Mouse (Mus musculus): ENCODE data around the gene Grik1. TPM values are rescaled to one million over a fixed set of nuclear protein-coding genes. Genes with fewer than 3 reads are reported as not detected.
A peak's percentile ranks its signal among the peaks of the same experiment; 100 is the strongest.

The Grik1 gene
- polyA plus RNA-seq, 1 experiment from 2014 or later = 39.0 TPM

DNA sequence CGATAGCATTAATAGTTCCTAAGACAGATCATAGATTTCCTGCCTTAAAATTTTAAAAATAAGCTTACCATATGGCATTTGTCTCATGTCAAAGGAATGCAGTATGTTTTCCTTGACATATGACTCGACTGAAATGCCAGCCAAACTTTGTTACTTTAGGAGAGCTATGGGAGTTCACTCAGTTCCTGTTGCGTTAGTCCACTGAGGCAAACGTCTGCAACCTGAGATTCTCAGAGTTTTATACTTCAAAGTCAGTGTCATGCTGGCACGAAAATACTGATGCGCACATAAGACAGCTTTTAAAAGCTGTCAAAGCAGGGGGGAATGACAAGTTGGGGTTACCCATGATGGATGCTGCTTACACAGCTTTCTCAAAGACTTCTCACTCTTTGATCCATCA, 247.6 kb downstream of the Grik1 start:
- H3K4me2 ChIP-seq = no peak overlapping the region

DNA sequence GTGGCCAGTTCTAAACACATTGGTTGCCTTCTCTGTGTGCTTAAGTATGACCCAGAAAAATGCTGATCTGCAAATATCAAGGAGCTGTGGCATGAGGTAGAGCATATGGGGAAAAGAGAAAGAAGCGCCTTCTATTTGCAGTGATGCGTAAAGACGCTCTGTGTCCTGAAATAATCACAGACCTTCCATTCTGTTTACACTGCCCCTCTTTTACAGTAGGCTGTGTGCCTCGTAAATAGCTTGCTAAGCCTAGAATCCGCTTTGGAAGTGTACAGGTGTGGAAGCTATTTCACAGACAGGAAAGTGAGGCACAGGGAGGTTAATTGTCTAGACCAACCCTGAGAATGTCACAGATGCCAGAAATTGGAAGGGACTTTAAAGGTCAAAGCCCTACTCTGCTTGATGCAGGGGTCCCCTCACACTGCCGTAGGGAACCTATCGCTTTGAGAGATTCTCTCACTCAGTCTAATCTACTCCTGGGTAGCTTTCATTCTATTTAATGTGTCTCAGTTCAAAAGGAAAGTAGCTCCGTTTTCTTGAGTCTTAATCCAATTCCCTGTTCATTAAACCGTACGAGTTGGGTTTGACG, 251.5 kb downstream of the Grik1 start:
- ATAC-seq (ENCODE audit: low FRiP score, low read depth) = no peak
- no peaks in the 10 kb centered on the region for H3K36me3 ChIP-seq
- no peak overlapping the region for H3K4me2 ChIP-seq
- H3K27ac ChIP-seq (replicated peaks) = no peak overlapping the region
- no peak overlapping the region for H3K9ac ChIP-seq
- no peaks in the 10 kb centered on the region for H3K9me3 ChIP-seq
- H3K4me3 ChIP-seq = no peak overlapping the region
- H3K27me3 ChIP-seq = no peaks in the 10 kb centered on the region
- H3K4me1 ChIP-seq (replicated peaks) = no peaks in the 10 kb centered on the region
- 77% methylated on average over 11 of the region's 11 CpGs for WGBS

More for the DNA sequence above, 247.6 kb downstream of the Grik1 start:
- H3K4me1 ChIP-seq (replicated peaks) = no peaks in the 10 kb centered on the region
- H3K36me3 ChIP-seq = no peaks in the 10 kb centered on the region
- ATAC-seq (ENCODE audit: low FRiP score, low read depth) = no peak
- WGBS = 70% methylated on average over 6 of the region's 6 CpGs
- H3K9ac ChIP-seq = no peak overlapping the region
- no peaks in the 10 kb centered on the region for H3K9me3 ChIP-seq
- H3K27ac ChIP-seq (replicated peaks) = no peak overlapping the region
- no peaks in the 10 kb centered on the region for H3K27me3 ChIP-seq
- H3K4me3 ChIP-seq = no peak overlapping the region

DNA sequence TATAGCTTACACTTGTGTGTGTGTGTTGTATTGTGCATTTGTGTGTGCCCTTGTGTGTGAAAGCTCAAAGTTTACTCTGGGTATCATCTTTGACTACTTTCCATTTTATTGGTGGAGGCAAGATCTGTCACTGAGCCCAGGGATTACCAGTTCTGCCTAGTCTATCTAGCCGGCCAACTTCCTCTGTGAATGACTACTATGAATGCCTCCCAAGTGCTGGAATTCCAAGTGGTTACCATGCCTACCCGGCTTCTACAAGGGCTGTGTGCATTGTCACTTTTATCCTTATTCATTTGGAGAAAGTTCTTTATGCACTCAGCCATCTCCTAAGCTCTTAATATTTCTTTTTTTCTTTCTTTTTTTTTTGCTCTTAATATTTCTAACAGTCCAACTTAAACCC, 301.3 kb downstream of the Grik1 start:
- Histone ChIP-seq H3K27me3 (no peaks in the 10 kb centered on the region), H3K9me3 (no peaks in the 10 kb centered on the region), H3K9ac (no peak overlapping the region), H3K27ac (replicated peaks) (no peak overlapping the region), H3K4me3 (no peak overlapping the region), H3K4me1 (replicated peaks) (peaks cover under 1% of the 10 kb centered on the region; the same call in 1 of the 2 replicates), H3K36me3 (no peaks in the 10 kb centered on the region), H3K4me2 (no peak overlapping the region)
- peak; percentile 83 for ATAC-seq (ENCODE audit: low FRiP score, low read depth)
- WGBS = 17% methylated on average over 2 of the region's 2 CpGs

DNA sequence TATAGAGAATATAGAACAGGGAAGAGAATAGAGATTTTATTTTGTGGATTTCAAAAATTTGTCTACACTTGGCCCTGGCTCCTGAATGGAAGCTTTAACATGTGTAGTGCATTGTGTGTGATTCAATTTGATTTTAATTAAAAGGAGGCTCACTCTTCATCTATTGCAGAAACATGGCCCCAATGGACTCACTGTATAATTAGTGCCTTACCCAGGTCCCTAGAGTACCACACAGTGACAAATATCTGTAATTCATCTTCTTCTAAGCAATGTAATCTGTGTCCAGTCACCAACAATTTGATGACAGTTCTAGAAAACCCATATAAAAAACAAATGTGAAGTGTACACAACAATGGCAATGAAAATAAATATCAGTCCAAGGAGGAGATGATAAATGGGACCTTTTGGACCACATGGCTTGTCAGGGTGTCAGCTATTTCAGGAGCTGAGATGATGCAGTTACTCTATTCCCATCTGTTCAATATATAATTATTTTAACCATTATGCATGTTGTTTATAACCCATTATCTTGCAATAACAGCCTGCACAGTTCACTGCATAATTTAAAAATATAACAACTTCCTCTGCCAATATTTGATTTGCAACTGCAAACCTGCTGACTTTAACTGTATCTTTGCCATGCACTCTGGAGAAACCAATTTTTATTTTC, 305.7 kb downstream of the Grik1 start:
- H3K4me2 ChIP-seq = no peak overlapping the region
- peak; percentile 51; the same call in 1 of the 2 replicates for ATAC-seq (ENCODE audit: low FRiP score, low read depth)
- H3K4me3 ChIP-seq = no peak overlapping the region
- no peak overlapping the region for H3K27ac ChIP-seq (replicated peaks)
- H3K36me3 ChIP-seq = no peaks in the 10 kb centered on the region
- H3K9me3 ChIP-seq = no peaks in the 10 kb centered on the region
- no peaks in the 10 kb centered on the region for H3K27me3 ChIP-seq
- H3K9ac ChIP-seq = no peak overlapping the region
- peaks cover 4% of the 10 kb centered on the region; the same call in 1 of the 2 replicates for H3K4me1 ChIP-seq (replicated peaks)

DNA sequence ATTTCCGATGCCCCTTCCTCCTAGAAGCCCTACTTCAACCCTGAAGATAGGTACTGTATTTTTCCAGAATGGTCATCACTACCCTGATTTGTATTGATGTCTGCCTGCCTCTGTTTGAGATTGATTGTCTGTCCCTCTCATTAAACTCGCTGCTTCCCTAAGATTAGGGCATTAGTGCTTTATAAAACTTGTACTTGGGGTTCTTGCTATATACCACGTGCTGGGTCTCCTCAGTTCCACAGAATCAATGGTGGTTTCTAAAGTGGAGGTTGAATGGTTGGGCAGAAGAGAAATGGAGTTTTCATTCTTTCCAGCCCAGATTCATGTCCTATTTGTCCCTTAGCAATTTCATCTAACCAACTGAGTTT, 316.0 kb downstream of the Grik1 start:
- Histone ChIP-seq H3K9me3 (no peaks in the 10 kb centered on the region), H3K27ac (replicated peaks) (no peak overlapping the region), H3K27me3 (no peaks in the 10 kb centered on the region), H3K36me3 (no peaks in the 10 kb centered on the region), H3K4me3 (no peak overlapping the region), H3K4me1 (replicated peaks) (no peaks in the 10 kb centered on the region), H3K9ac (no peak overlapping the region), H3K4me2 (no peak overlapping the region)
- 44% methylated on average over 3 of the region's 3 CpGs for WGBS
- ATAC-seq (ENCODE audit: low FRiP score, low read depth) = no peak

DNA sequence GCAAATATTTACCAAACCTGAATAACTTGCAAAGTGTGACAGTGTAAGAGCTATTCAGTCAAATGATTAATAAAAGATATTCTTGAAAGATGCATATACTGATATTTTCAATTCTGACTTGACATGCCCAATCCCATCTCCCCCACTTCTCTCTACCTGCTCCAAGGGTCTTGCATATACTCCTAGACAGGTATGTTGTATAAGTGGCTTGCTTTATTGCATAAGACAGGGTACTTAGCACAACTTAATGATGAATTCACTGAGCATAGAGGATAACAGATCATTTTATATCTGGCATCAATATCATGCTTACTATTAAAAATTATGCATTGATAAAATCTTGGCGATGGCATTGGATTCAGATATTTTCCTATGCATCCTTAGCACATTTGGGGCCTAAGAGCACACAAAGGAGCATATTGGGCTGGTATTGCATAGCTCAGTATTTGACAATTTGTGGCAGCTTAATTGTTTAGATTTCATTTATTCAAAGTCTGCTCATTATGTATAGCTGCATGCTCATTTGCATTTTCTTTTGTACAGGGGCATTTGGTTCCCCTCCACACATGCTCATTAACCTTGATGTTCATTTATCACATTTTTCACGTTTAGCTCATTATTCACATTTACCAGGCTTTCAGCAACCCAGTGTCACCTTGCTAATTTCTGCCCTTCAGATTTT, 316.5 kb downstream of the Grik1 start:
- Histone ChIP-seq H3K9ac (no peak overlapping the region), H3K27ac (replicated peaks) (no peak overlapping the region), H3K9me3 (no peaks in the 10 kb centered on the region), H3K4me2 (no peak overlapping the region), H3K4me1 (replicated peaks) (no peaks in the 10 kb centered on the region), H3K36me3 (no peaks in the 10 kb centered on the region), H3K4me3 (no peak overlapping the region), H3K27me3 (no peaks in the 10 kb centered on the region)
- no peak for ATAC-seq (ENCODE audit: low FRiP score, low read depth)
- 38% methylated on average over 2 of the region's 2 CpGs for WGBS

DNA sequence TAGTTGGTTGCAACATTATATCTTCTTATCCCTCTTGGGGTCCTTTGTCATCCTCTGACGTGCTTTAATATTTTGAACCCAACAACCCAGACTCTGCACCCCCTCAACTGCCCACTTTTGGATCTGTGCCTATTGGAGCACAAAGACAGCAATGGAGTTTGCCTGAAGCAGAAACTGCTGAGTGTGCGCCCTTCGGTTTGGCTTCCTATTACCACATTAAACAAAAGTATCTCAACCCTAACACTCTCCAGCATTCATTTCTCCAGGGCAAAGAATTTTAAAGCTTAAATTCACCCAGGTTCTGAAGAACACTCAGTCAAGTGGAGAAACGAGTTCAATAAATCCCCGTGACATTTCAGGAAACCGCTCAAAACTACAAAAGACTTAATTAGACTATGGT, 318.2 kb downstream of the Grik1 start:
- Histone ChIP-seq H3K4me3 (no peak overlapping the region), H3K27me3 (no peaks in the 10 kb centered on the region), H3K4me2 (no peak overlapping the region), H3K9ac (no peak overlapping the region), H3K36me3 (no peaks in the 10 kb centered on the region), H3K27ac (replicated peaks) (0 out of 2 replicates have a peak overlapping the region, but pooled peaks have one; percentile 18), H3K9me3 (no peaks in the 10 kb centered on the region), H3K4me1 (replicated peaks) (no peaks in the 10 kb centered on the region)
- WGBS = 61% methylated on average over 6 of the region's 6 CpGs
- no peak for ATAC-seq (ENCODE audit: low FRiP score, low read depth)

DNA sequence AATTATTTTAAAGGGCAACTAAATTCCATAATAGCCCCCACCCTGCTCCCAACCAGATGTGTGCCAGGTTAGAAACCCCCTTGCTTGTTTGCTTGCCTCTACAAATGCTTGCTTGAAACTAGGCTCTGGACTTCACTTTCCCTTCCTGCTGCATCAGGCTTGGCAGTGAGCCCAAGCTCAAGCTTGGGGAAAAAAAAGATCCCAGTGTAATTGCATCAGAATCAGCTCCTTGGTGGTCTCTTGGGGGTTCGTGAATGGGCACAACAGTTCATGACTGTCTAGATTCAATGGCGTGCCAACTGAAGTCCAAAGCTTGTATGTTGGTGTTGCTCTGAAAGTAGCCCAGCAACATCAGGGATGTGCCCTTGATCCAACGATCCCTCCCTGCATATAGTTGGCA, 320.1 kb downstream of the Grik1 start:
- Histone ChIP-seq H3K27me3 (no peaks in the 10 kb centered on the region), H3K4me1 (replicated peaks) (no peaks in the 10 kb centered on the region), H3K4me3 (no peak overlapping the region), H3K4me2 (no peak overlapping the region), H3K36me3 (no peaks in the 10 kb centered on the region), H3K9me3 (no peaks in the 10 kb centered on the region), H3K9ac (no peak overlapping the region), H3K27ac (replicated peaks) (no peak overlapping the region)
- WGBS = 66% methylated on average over 3 of the region's 3 CpGs
- ATAC-seq (ENCODE audit: low FRiP score, low read depth) = no peak

DNA sequence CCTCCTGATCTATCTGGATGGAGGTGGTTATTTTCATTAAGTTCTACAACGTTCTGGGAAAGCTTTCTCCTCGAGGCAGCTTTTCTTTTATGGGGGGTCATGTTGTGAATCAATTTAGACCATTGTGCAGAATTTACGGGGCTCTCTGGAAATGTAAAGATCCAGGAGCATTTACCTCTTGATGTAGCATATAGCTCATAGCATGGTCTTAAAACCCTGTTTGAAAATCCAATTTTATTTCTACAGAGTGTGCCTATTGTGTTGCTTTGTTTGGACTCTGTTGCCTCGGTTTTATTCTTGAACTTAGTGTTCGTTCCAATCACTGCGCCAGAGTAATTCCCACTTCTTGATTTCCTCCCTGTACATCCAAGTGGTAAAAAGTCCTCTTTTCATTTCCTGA, 328.6 kb downstream of the Grik1 start:
- no peak overlapping the region for H3K4me2 ChIP-seq
- no peaks in the 10 kb centered on the region for H3K27me3 ChIP-seq
- no peaks in the 10 kb centered on the region for H3K9me3 ChIP-seq
- no peaks in the 10 kb centered on the region for H3K36me3 ChIP-seq
- no peak overlapping the region for H3K27ac ChIP-seq (replicated peaks)
- no peak overlapping the region for H3K9ac ChIP-seq
- ATAC-seq (ENCODE audit: low FRiP score, low read depth) = no peak
- no peaks in the 10 kb centered on the region for H3K4me1 ChIP-seq (replicated peaks)
- WGBS = 78% methylated on average over 6 of the region's 6 CpGs
- H3K4me3 ChIP-seq = no peak overlapping the region

DNA sequence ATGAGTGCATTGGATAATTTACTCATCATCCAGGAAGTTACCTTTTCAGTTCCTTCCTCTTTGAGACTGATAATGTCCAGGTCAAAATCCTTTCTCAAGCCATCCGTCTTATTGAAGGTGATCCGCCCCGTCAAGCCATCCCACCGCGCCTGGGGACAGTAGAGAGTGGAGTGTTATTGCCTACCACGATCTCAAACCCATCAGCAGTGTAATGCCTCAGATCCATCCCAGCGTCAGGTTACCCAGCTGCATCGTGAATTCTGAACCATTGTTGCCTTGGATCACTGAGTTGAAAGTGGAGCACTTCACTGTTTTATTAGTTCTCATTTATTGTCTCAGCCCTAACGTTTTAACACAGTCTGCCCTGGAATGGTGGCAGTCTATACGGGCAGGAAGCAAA, 332.6 kb downstream of the Grik1 start:
- WGBS = 89% methylated on average over 10 of the region's 10 CpGs
- Histone ChIP-seq H3K4me2 (no peak overlapping the region), H3K27me3 (no peaks in the 10 kb centered on the region), H3K9ac (no peak overlapping the region), H3K4me1 (replicated peaks) (no peaks in the 10 kb centered on the region), H3K9me3 (no peaks in the 10 kb centered on the region), H3K36me3 (no peaks in the 10 kb centered on the region), H3K27ac (replicated peaks) (no peak overlapping the region), H3K4me3 (no peak overlapping the region)
- ATAC-seq (ENCODE audit: low FRiP score, low read depth) = no peak

DNA sequence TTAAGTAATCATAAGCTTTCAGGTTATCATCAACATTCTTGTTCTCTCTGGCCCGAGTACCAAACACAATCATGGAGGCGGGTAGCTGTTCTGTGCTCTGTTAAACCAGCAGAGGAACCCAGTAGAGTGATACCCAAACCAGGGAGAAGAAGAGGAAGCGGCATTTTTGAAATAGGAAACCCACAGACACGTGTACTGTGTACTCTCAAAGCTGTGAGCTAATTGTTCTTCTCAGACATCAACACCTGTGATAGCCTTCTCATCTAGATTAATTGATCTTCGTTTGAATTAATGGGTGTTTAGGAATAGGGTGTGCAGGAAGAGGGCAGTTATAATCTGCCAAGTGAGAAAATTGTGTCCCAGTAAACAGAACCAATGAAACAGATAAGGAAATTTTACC, 333.9 kb downstream of the Grik1 start:
- Histone ChIP-seq H3K4me3 (no peak overlapping the region), H3K36me3 (no peaks in the 10 kb centered on the region), H3K9me3 (no peaks in the 10 kb centered on the region), H3K27me3 (no peaks in the 10 kb centered on the region), H3K9ac (no peak overlapping the region), H3K4me2 (no peak overlapping the region), H3K27ac (replicated peaks) (no peak overlapping the region), H3K4me1 (replicated peaks) (no peaks in the 10 kb centered on the region)
- 79% methylated on average over 5 of the region's 5 CpGs for WGBS
- no peak for ATAC-seq (ENCODE audit: low FRiP score, low read depth)

DNA sequence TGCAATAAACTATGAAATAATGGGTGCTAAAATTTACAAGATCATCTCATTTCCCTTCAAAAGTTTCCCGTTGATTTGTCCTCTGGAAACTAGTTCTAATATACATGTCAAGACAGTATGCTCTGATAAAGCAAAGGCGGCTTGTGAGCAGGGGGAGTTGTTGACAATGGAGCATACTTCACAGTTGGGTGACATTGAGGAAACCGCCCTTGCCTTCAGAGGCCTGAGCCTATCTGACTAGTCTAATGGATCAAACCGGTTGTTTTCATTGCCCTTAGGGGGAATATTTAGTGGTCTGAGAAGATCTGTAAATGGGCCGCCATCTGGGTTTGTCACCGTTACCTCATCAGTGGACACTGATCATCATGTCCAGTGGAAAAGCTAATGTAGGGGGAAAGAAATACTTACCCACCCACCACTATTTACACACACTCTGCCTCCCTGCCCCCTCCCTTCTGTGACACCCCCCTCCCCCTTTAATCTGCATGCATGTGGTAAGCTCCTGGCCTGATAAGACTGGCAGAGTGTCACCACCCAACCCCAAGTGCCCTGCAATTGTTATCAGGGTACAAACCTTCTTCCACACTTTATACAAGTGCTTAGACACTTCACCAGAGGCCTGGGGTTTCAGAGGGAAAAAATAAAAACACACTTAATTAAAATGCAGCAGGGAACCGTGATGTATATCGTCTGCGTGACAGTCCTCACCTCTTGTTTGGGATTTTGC, 335.2 kb downstream of the Grik1 start:
- no peak for ATAC-seq (ENCODE audit: low FRiP score, low read depth)
- Histone ChIP-seq H3K4me1 (replicated peaks) (no peaks in the 10 kb centered on the region), H3K9me3 (no peaks in the 10 kb centered on the region), H3K27ac (replicated peaks) (no peak overlapping the region), H3K27me3 (no peaks in the 10 kb centered on the region), H3K4me2 (no peak overlapping the region), H3K4me3 (no peak overlapping the region), H3K36me3 (no peaks in the 10 kb centered on the region), H3K9ac (no peak overlapping the region)
- WGBS = 78% methylated on average over 9 of the region's 9 CpGs

Measured in hindbrain, embryonic 15.5 days (tissue).